Mouse (Mus musculus): Measurements from ENCODE around the gene Lrrfip1. TPM values are rescaled to one million over a fixed set of nuclear protein-coding genes. Genes with fewer than 3 reads are reported as not detected.
A peak's percentile ranks its signal among the peaks of the same experiment; 100 is the strongest.

Gene Lrrfip1
- polyA plus RNA-seq, 1 experiment from 2014 or later = 156 TPM

GRCm38 (mm10) chr1:91095853-91096252, 97.3 kb downstream of the Lrrfip1 start:
- H3K4me3 ChIP-seq (ENCODE audit: low read length) = no peak overlapping the region
- H3K4me1 ChIP-seq (ENCODE audit: control insufficient read depth, insufficient read depth, low read length) = peaks cover 59% of the 10 kb centered on the region
- H3K27me3 ChIP-seq (ENCODE audit: control insufficient read depth, insufficient read depth, low read length) = no peaks in the 10 kb centered on the region
- H3K9me3 ChIP-seq (replicated peaks; ENCODE audit: control insufficient read depth, low read length) = no peaks in the 10 kb centered on the region
- ATAC-seq (replicated peaks; ENCODE audit: extremely low read depth, insufficient read depth, low FRiP score) = no peak
- H3K36me3 ChIP-seq (ENCODE audit: control insufficient read depth, insufficient read depth) = peaks cover 26% of the 10 kb centered on the region
- H3K27ac ChIP-seq (ENCODE audit: low read length) = peak overlapping the region; percentile 51
- H3K9ac ChIP-seq (ENCODE audit: low read length) = no peak overlapping the region
- no peak overlapping the region for H3K4me2 ChIP-seq (ENCODE audit: low read depth, low read length)
- WGBS = 64% methylated on average over 1 of the region's 1 CpGs

GRCm38 (mm10) chr1:91096490-91096889, 98.0 kb downstream of the Lrrfip1 start:
- Histone ChIP-seq H3K27ac (ENCODE audit: low read length) (peak overlapping the region; percentile 51), H3K9ac (ENCODE audit: low read length) (no peak overlapping the region), H3K27me3 (ENCODE audit: control insufficient read depth, insufficient read depth, low read length) (no peaks in the 10 kb centered on the region), H3K9me3 (replicated peaks; ENCODE audit: control insufficient read depth, low read length) (no peaks in the 10 kb centered on the region), H3K4me1 (ENCODE audit: control insufficient read depth, insufficient read depth, low read length) (peaks cover 57% of the 10 kb centered on the region), H3K36me3 (ENCODE audit: control insufficient read depth, insufficient read depth) (peaks cover 33% of the 10 kb centered on the region), H3K4me2 (ENCODE audit: low read depth, low read length) (no peak overlapping the region), H3K4me3 (ENCODE audit: low read length) (no peak overlapping the region)
- no peak for ATAC-seq (replicated peaks; ENCODE audit: extremely low read depth, insufficient read depth, low FRiP score)
- 69% methylated on average over 5 of the region's 5 CpGs for WGBS

GRCm38 (mm10) chr1:91097283-91097834, 98.8 kb downstream of the Lrrfip1 start:
- H3K4me2 ChIP-seq (ENCODE audit: low read depth, low read length) = no peak overlapping the region
- no peaks in the 10 kb centered on the region for H3K27me3 ChIP-seq (ENCODE audit: control insufficient read depth, insufficient read depth, low read length)
- H3K27ac ChIP-seq (ENCODE audit: low read length) = 0 out of 2 replicates have a peak overlapping the region, but pooled peaks have one; percentile 21
- WGBS = 87% methylated on average over 11 of the region's 11 CpGs
- no peak overlapping the region for H3K4me3 ChIP-seq (ENCODE audit: low read length)
- no peak; the same call in 1 of the 2 replicates for ATAC-seq (replicated peaks; ENCODE audit: extremely low read depth, insufficient read depth, low FRiP score)
- no peaks in the 10 kb centered on the region for H3K9me3 ChIP-seq (replicated peaks; ENCODE audit: control insufficient read depth, low read length)
- H3K9ac ChIP-seq (ENCODE audit: low read length) = no peak overlapping the region
- H3K4me1 ChIP-seq (ENCODE audit: control insufficient read depth, insufficient read depth, low read length) = peaks cover 56% of the 10 kb centered on the region
- peaks cover 36% of the 10 kb centered on the region for H3K36me3 ChIP-seq (ENCODE audit: control insufficient read depth, insufficient read depth)

DNA sequence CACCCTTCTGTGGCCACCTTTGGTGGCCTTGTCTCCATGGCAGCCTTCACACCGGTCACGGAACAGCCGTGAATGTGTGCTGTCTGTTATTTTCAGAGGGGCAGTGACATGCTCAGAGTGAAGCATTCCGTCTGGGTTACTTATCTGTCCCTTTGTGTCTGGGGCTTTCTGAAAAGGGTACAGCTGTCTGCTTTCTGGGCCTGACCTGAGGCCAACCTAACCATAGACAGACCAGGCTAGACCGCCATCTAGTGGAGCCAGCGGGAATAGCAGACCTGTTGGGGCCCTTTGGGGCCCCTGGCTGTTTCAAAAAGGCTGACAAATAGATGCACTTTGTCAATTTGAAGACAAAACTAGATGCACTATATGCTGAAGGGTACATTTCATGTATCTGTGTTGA, 100.3 kb downstream of the Lrrfip1 start:
- H3K27me3 ChIP-seq (ENCODE audit: control insufficient read depth, insufficient read depth, low read length) = no peaks in the 10 kb centered on the region
- peaks cover 54% of the 10 kb centered on the region for H3K4me1 ChIP-seq (ENCODE audit: control insufficient read depth, insufficient read depth, low read length)
- no peak overlapping the region for H3K4me3 ChIP-seq (ENCODE audit: low read length)
- H3K27ac ChIP-seq (ENCODE audit: low read length) = peak overlapping the region; percentile 79
- H3K9me3 ChIP-seq (replicated peaks; ENCODE audit: control insufficient read depth, low read length) = no peaks in the 10 kb centered on the region
- WGBS = 2% methylated on average over 6 of the region's 6 CpGs
- H3K4me2 ChIP-seq (ENCODE audit: low read depth, low read length) = no peak overlapping the region
- peak; percentile 75 for ATAC-seq (replicated peaks; ENCODE audit: extremely low read depth, insufficient read depth, low FRiP score)
- peak overlapping the region; percentile 32 for H3K9ac ChIP-seq (ENCODE audit: low read length)
- H3K36me3 ChIP-seq (ENCODE audit: control insufficient read depth, insufficient read depth) = peaks cover 40% of the 10 kb centered on the region

GRCm38 (mm10) chr1:91101709-91102440, 103.3 kb downstream of the Lrrfip1 start:
- peaks cover 30% of the 10 kb centered on the region for H3K4me1 ChIP-seq (ENCODE audit: control insufficient read depth, insufficient read depth, low read length)
- no peak for ATAC-seq (replicated peaks; ENCODE audit: extremely low read depth, insufficient read depth, low FRiP score)
- H3K4me3 ChIP-seq (ENCODE audit: low read length) = no peak overlapping the region
- 0 out of 2 replicates have a peak overlapping the region, but pooled peaks have one; percentile 14 for H3K9ac ChIP-seq (ENCODE audit: low read length)
- H3K27ac ChIP-seq (ENCODE audit: low read length) = peak overlapping the region; percentile 63
- H3K36me3 ChIP-seq (ENCODE audit: control insufficient read depth, insufficient read depth) = peaks cover 51% of the 10 kb centered on the region
- 70% methylated on average over 11 of the region's 11 CpGs for WGBS
- H3K27me3 ChIP-seq (ENCODE audit: control insufficient read depth, insufficient read depth, low read length) = no peaks in the 10 kb centered on the region
- H3K9me3 ChIP-seq (replicated peaks; ENCODE audit: control insufficient read depth, low read length) = no peaks in the 10 kb centered on the region
- H3K4me2 ChIP-seq (ENCODE audit: low read depth, low read length) = no peak overlapping the region

DNA sequence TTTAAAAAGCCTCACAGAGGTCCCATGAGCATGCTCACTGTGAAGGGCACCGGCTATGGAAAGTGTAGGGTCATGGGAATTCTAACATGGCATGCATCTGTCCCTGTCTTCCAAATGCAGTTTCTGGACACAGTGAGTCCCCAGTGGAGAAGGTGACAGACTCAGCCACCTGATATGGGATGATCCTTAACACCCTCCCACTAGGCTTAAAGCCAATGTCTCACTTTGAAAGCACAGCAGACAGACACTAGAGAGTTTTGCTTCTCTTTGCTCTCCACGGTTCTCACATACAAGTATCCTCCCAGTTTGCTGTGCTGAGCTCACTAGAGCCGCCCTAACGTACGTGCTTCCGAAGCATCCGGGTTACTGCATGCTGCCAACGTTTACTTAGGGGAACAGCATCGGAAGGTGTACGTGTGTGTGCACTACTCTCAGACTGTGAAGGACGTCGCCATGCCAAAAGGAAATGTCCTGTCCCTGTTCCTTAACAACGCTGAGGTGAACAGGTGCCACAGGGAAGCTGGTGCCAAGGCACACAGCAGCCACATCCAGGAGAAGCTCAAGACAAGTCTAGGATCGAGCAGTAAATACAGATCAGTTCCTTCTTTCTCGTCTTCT, 104.9 kb downstream of the Lrrfip1 start:
- Histone ChIP-seq H3K36me3 (ENCODE audit: control insufficient read depth, insufficient read depth) (peaks cover 65% of the 10 kb centered on the region), H3K4me2 (ENCODE audit: low read depth, low read length) (no peak overlapping the region), H3K27me3 (ENCODE audit: control insufficient read depth, insufficient read depth, low read length) (no peaks in the 10 kb centered on the region), H3K9ac (ENCODE audit: low read length) (peak overlapping the region; percentile 33; the same call in 1 of the 2 replicates), H3K27ac (ENCODE audit: low read length) (peak overlapping the region; percentile 61), H3K4me3 (ENCODE audit: low read length) (no peak overlapping the region), H3K9me3 (replicated peaks; ENCODE audit: control insufficient read depth, low read length) (no peaks in the 10 kb centered on the region), H3K4me1 (ENCODE audit: control insufficient read depth, insufficient read depth, low read length) (peaks cover 29% of the 10 kb centered on the region)
- WGBS = 77% methylated on average over 15 of the region's 15 CpGs
- ATAC-seq (replicated peaks; ENCODE audit: extremely low read depth, insufficient read depth, low FRiP score) = peak; percentile 31; the same call in 1 of the 2 replicates

GRCm38 (mm10) chr1:91107548-91107947, 109.0 kb downstream of the Lrrfip1 start:
- Histone ChIP-seq H3K4me1 (ENCODE audit: control insufficient read depth, insufficient read depth, low read length) (peaks cover 44% of the 10 kb centered on the region), H3K4me2 (ENCODE audit: low read depth, low read length) (no peak overlapping the region), H3K36me3 (ENCODE audit: control insufficient read depth, insufficient read depth) (peaks cover 68% of the 10 kb centered on the region), H3K9ac (ENCODE audit: low read length) (no peak overlapping the region), H3K27ac (ENCODE audit: low read length) (peak overlapping the region; percentile 92; the same call in 1 of the 2 replicates), H3K27me3 (ENCODE audit: control insufficient read depth, insufficient read depth, low read length) (no peaks in the 10 kb centered on the region), H3K4me3 (ENCODE audit: low read length) (no peak overlapping the region), H3K9me3 (replicated peaks; ENCODE audit: control insufficient read depth, low read length) (no peaks in the 10 kb centered on the region)
- ATAC-seq (replicated peaks; ENCODE audit: extremely low read depth, insufficient read depth, low FRiP score) = no peak
- WGBS = 56% methylated on average over 5 of the region's 5 CpGs

GRCm38 (mm10) chr1:91109302-91109701, 110.8 kb downstream of the Lrrfip1 start:
- H3K4me3 ChIP-seq (ENCODE audit: low read length) = no peak overlapping the region
- H3K27me3 ChIP-seq (ENCODE audit: control insufficient read depth, insufficient read depth, low read length) = no peaks in the 10 kb centered on the region
- peaks cover 32% of the 10 kb centered on the region for H3K4me1 ChIP-seq (ENCODE audit: control insufficient read depth, insufficient read depth, low read length)
- 9% methylated on average over 4 of the region's 4 CpGs for WGBS
- ATAC-seq (replicated peaks; ENCODE audit: extremely low read depth, insufficient read depth, low FRiP score) = peak; percentile 81
- 0 out of 2 replicates have a peak overlapping the region, but pooled peaks have one; percentile 7 for H3K4me2 ChIP-seq (ENCODE audit: low read depth, low read length)
- no peak overlapping the region for H3K9ac ChIP-seq (ENCODE audit: low read length)
- no peaks in the 10 kb centered on the region for H3K9me3 ChIP-seq (replicated peaks; ENCODE audit: control insufficient read depth, low read length)
- peaks cover 67% of the 10 kb centered on the region for H3K36me3 ChIP-seq (ENCODE audit: control insufficient read depth, insufficient read depth)
- peak overlapping the region; percentile 92 for H3K27ac ChIP-seq (ENCODE audit: low read length)

GRCm38 (mm10) chr1:91112171-91112570, 113.6 kb downstream of the Lrrfip1 start:
- Histone ChIP-seq H3K36me3 (ENCODE audit: control insufficient read depth, insufficient read depth) (peaks cover 62% of the 10 kb centered on the region), H3K4me3 (ENCODE audit: low read length) (no peak overlapping the region), H3K4me2 (ENCODE audit: low read depth, low read length) (no peak overlapping the region), H3K9me3 (replicated peaks; ENCODE audit: control insufficient read depth, low read length) (no peaks in the 10 kb centered on the region), H3K27ac (ENCODE audit: low read length) (no peak overlapping the region), H3K27me3 (ENCODE audit: control insufficient read depth, insufficient read depth, low read length) (no peaks in the 10 kb centered on the region), H3K4me1 (ENCODE audit: control insufficient read depth, insufficient read depth, low read length) (peaks cover 31% of the 10 kb centered on the region), H3K9ac (ENCODE audit: low read length) (no peak overlapping the region)
- 91% methylated on average over 14 of the region's 14 CpGs for WGBS
- ATAC-seq (replicated peaks; ENCODE audit: extremely low read depth, insufficient read depth, low FRiP score) = no peak
